Mouse (Mus musculus): ENCODE measurements around the gene Cdcp1.

DNA sequence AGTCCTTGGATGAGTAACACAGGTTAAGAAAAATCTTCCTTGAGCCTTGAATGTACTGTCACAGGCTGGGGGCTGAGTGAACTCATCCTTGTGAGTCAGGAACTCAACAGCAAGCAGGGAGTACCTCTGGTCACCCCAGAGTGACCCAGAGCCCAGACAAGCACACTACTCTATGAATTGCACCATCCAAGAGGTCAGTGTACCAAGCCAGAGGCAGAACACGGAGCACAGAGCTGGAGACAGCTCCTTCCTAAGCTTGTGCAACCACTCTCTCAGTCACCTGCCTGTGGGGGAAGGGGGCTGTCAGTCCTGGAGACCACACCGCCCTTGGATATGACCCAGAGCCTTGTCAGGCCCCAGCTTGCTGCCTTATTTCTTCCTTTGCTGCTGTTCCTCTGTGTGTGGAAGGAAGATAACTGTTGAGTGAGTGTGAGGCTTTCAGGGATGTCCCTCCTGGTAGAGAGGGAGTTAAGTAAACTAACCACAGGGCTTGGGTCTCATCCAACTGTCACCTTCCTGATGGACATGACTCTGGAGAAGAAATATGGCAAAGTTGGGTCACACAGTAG is 9.1 kb upstream of the Cdcp1 start:
- TF ChIP-seq POLR2A (IDR thresholded peaks at IDR 0.05; ENCODE audit: low read depth, low read length) (no peak), CTCF (IDR thresholded peaks at IDR 0.05; ENCODE audit: extremely low read depth, insufficient read depth, insufficient read length, insufficient replicate concordance) (no peak)

Measured in spleen, adult 2 months (tissue).